ENCODE assay signal across 14 mouse cellular contexts in genomic region chr5:65181794-65182169, GRCm38 (mm10). TPM values are rescaled to one million over a fixed set of nuclear protein-coding genes. Genes with fewer than 3 reads are reported as not detected.
DNase-seq lines count a peak whose midpoint lies in the region; ATAC-seq and TF ChIP-seq lines count a peak whose summit lies in the region.
"Had no signal": no experiment of that assay in that cellular context is flagged by ENCODE, and none has a peak within 500 bp of the region (broad histone marks: within the 10 kb centered on the region; RNA-seq: fewer than 3 reads in every experiment).

No protein-coding gene starts in this region.

- no peak for TF ChIP-seq POLR2A in testis, adult 2 months (IDR thresholded peaks at IDR 0.05; ENCODE audit: control insufficient read depth, low read depth, low read length)

- WGBS in heart, embryonic 15.5 days, result 52% methylated on average over 4 of the region's 4 CpGs
- 83% methylated on average over 4 of the region's 4 CpGs for WGBS in liver, embryonic 11.5 days

- peak; percentile 35 to 53 for DNase-seq in cerebellum, postnatal 10 days
- DNase-seq in cerebellum, adult 9-10 months, result no peak
- DNase-seq in heart, adult 9 months (ENCODE audit: low spot score in 2 of 2), result no peak
- DNase-seq in testis, postnatal 14 days (ENCODE audit: low spot score), result no peak
- no peak for DNase-seq in liver, embryonic 11.5 days (ENCODE audit: low spot score)
- DNase-seq in T-cell, adult 2 months (ENCODE audit: low spot score), result no peak
- DNase-seq: cerebellum, adult 11-12 months; gastrocnemius, adult 2 months; liver had no signal

- no peaks in the 10 kb centered on the region for H3K36me3 ChIP-seq in heart, embryonic 15.5 days
- H3K36me3 ChIP-seq in testis, adult 2 months (ENCODE audit: control insufficient read depth, insufficient read depth, low read length), result no peaks in the 10 kb centered on the region
- H3K36me3 ChIP-seq in liver, embryonic 11.5 days (ENCODE audit: control insufficient read depth, insufficient read depth, low read length), result no peaks in the 10 kb centered on the region
- H3K36me3 ChIP-seq: lung, embryonic 15.5 days had no signal

- H3K4me3 ChIP-seq in heart, embryonic 15.5 days, result no peak overlapping the region; the same call in 1 of the 2 replicates
- H3K4me3 ChIP-seq in testis, adult 2 months (ENCODE audit: control insufficient read depth, low read depth, low read length), result no peak overlapping the region
- H3K4me3 ChIP-seq in liver, embryonic 11.5 days (ENCODE audit: low read depth, low read length), result no peak overlapping the region
- H3K4me3 ChIP-seq: gastrocnemius, adult 2 months; lung, embryonic 15.5 days had no signal

- peaks cover 33% of the 10 kb centered on the region for H3K4me1 ChIP-seq in heart, embryonic 15.5 days (replicated peaks)
- no peaks in the 10 kb centered on the region for H3K4me1 ChIP-seq in testis, adult 2 months (ENCODE audit: control insufficient read depth, insufficient read depth, low read length)
- H3K4me1 ChIP-seq in liver, embryonic 11.5 days (replicated peaks; ENCODE audit: control insufficient read depth, insufficient read depth, low read length), result no peaks in the 10 kb centered on the region; the same call in 1 of the 2 replicates

- H3K27me3 ChIP-seq in heart, embryonic 15.5 days, result no peaks in the 10 kb centered on the region
- H3K27me3 ChIP-seq in testis, adult 2 months (ENCODE audit: control insufficient read depth, insufficient read depth, low read length), result no peaks in the 10 kb centered on the region
- H3K27me3 ChIP-seq in liver, embryonic 11.5 days (replicated peaks; ENCODE audit: control insufficient read depth, insufficient read depth, low read length), result no peaks in the 10 kb centered on the region
- H3K27me3 ChIP-seq: lung, embryonic 15.5 days; Patski had no signal

- peak; percentile 71; the same call in 1 of the 2 replicates for ATAC-seq in heart, embryonic 15.5 days (replicated peaks; ENCODE audit: insufficient number of reproducible peaks, insufficient read depth, low FRiP score, low read depth)
- ATAC-seq in liver, embryonic 11.5 days (replicated peaks; ENCODE audit: low FRiP score), result no peak
- ATAC-seq: inflammation-experienced regulatory T-cells, adult 6 months; Patski had no signal

- H3K9me3 ChIP-seq in heart, embryonic 15.5 days (replicated peaks), result no peaks in the 10 kb centered on the region
- no peaks in the 10 kb centered on the region for H3K9me3 ChIP-seq in liver, embryonic 11.5 days (ENCODE audit: control insufficient read depth, low read length)
- H3K9me3 ChIP-seq: lung, embryonic 15.5 days had no signal

- H3K9ac ChIP-seq in heart, embryonic 15.5 days, result no peak overlapping the region
- no peak overlapping the region for H3K9ac ChIP-seq in liver, embryonic 11.5 days (ENCODE audit: low read depth, low read length)
- H3K9ac ChIP-seq: lung, embryonic 15.5 days had no signal

- peak overlapping the region; percentile 87 for H3K27ac ChIP-seq in heart, embryonic 15.5 days
- H3K27ac ChIP-seq in testis, adult 2 months (ENCODE audit: control insufficient read depth, insufficient read depth, low read depth, low read length), result peak overlapping the region; percentile 41
- no peak overlapping the region for H3K27ac ChIP-seq in liver, embryonic 11.5 days (ENCODE audit: low read depth, low read length)
- H3K27ac ChIP-seq: gastrocnemius, adult 2 months; lung, embryonic 15.5 days had no signal

- TF ChIP-seq CTCF in testis, adult 2 months (IDR thresholded peaks at IDR 0.05; ENCODE audit: control insufficient read depth, insufficient read depth, insufficient replicate concordance, low read depth, low read length), result no peak

- H3K4me2 ChIP-seq in heart, embryonic 15.5 days, result peak overlapping the region; percentile 58
- H3K4me2 ChIP-seq in liver, embryonic 11.5 days, result no peak overlapping the region
- H3K4me2 ChIP-seq: lung, embryonic 15.5 days had no signal

RNA-seq across cellular contexts. Expression of gene Wdr19, which starts 17.7 kb away (rescaled TPM):
- 5.0 and 5.8 TPM in 2 replicates for polyA plus RNA-seq in heart, embryonic 15.5 days (2015; fragmentation: Nextera tagmentation; extraction: Ambion mirVana)
- polyA plus RNA-seq in testis, adult 2 months (2012; rRNA removed), result 19.4 and 20.2 TPM in 2 replicates
- 4.9 and 5.8 TPM in 2 replicates for polyA plus RNA-seq in liver, embryonic 11.5 days (2014; fragmentation: Nextera tagmentation; extraction: Ambion mirVana)

Comparison
In these comparisons a context has a peak if more than half of its experiments do, and no peak if none do; other contexts are left out.
1. DNase-seq: peak in cerebellum, postnatal 10 days (2 of 2); none in cerebellum, adult 9-10 months (single experiment), heart, adult 9 months (0 of 2), testis, postnatal 14 days (single experiment), liver, embryonic 11.5 days (single experiment) and T-cell, adult 2 months (single experiment).